Mouse (Mus musculus) Patski (cell line): ENCODE measurements around the gene Nfe2l2. TPM values are rescaled to one million over a fixed set of nuclear protein-coding genes. Genes with fewer than 3 reads are reported as not detected.

Experiments used
- ATAC-seq: fragments of 100-300 bp; one replicate; pipeline ENCODE4 v1.8.0; 2021
- CTCF ChIA-PET: fragments of 350-600 bp; sonication (Branson Sonifier 250); formaldehyde crosslinking; loops from one replicate; lab custom pipeline; 2022; ENCODE audit warnings: inconsistent platforms; lab: Charles Lee
- POLR2A ChIA-PET: fragments of 350-600 bp; sonication (Branson Sonifier 250); formaldehyde crosslinking; loops from one replicate; lab custom pipeline; 2022; ENCODE audit warnings: antibody characterized with exemption, inconsistent platforms; lab: Charles Lee
- DNase-seq: peaks from one replicate; pipeline ENCODE4 v3.0.0-alpha.2; 2011; ENCODE audit warnings: low read depth, low spot score
- H3K27me3 ChIP-seq: fragments of 371-371 bp; one replicate; pipeline ENCODE4 v1.5.1; 2021
- CTCF ChIP-seq: fragments of 100-300 bp; IDR thresholded peaks from one replicate; pipeline ENCODE4 v1.5.1; 2021
- in situ Hi-C: fragments of 300-500 bp; cut with MboI; formaldehyde crosslinking; loops from 3 replicates; pipeline ENCODE4 v1.11.1; 2018; ENCODE audit warnings: low pct_unique_long_range_greater_than_20kb, mixed read lengths
- polyA plus RNA-seq: library from polyadenylated mRNA; unstranded; gene quantifications from one replicate; pipeline ENCODE4 v1.2.3, GENCODE M21; 2021

Nfe2l2 gene
- polyA plus RNA-seq, 1 experiment from 2014 or later = 87.3 TPM

DNA sequence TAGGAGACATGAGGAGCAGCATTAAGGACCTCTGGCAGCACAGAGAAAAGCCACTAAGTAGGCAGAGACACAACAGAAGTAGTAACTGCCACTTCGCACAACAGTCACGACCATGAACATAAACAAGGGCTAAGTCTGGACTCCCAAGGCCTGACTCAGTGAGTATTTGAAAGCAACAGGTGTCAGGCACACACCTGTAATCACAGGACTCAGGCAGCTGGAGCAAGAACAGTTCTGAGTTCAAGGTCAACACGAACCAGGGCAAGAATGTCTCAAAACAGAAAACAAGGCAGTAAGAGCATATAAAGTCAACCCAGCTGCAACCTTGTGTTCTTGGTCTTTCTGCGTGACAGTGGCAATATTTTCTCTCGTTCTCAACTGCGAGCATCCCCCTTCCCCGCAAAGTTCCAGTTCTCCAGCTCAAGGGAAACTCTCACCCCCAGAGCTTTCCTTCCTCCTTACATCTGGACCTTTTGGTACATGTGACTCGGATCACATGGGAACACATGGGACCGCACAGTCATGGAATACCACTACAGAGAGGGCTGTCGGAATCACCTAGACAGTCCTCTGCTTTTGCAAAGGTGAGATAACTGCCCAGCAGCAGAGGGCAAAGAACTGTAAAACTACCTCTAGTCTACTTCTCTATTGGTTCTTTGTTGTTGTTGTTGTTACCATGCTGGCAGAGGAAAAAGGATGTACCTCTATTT lies 17.2 kb downstream of the Nfe2l2 start:
- ChIA-PET CTCF (no interaction called here), POLR2A (interaction anchor here (0.6 to 1.1 kb wide), 2 partner anchors 17 to 86 kb away, joined by 4 to 5 read pairs; partner anchors contain the start of gene Nfe2l2)
- ATAC-seq (no peak), DNase-seq (no peak)
- TF ChIP-seq CTCF = no peak
- in situ Hi-C loops = no loop called here
- H3K27me3 ChIP-seq = no peaks in the 10 kb centered on the region

DNA sequence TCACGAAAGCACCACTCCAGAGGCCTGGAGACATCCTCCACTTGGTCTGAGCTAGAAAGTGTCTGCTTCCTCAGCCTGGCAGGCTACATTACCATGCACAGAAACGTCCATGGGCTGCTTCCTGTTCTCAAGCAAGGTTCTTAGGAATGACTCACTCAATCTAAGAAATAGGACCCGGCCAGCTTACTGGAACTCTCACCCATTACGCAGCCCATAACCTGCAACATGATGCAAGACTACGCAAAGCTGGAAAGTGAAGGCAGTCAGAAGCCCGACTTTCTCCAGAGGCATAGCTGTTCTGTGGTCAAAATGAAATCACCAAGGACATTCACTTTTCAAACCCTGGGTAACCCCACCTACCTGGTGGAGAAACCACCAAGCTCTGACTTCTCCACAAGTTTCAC lies 19.0 kb downstream of the Nfe2l2 start:
- ChIA-PET CTCF (no interaction called here), POLR2A (interaction anchor here (0.6 kb wide), 1 partner anchor 25 kb away, joined by 3 read pairs; no protein-coding TSS in a partner anchor)
- no peaks in the 10 kb centered on the region for H3K27me3 ChIP-seq
- ATAC-seq (peak; percentile 89), DNase-seq (peak; percentile 73)
- no peak for TF ChIP-seq CTCF
- in situ Hi-C loops = no loop called here

DNA sequence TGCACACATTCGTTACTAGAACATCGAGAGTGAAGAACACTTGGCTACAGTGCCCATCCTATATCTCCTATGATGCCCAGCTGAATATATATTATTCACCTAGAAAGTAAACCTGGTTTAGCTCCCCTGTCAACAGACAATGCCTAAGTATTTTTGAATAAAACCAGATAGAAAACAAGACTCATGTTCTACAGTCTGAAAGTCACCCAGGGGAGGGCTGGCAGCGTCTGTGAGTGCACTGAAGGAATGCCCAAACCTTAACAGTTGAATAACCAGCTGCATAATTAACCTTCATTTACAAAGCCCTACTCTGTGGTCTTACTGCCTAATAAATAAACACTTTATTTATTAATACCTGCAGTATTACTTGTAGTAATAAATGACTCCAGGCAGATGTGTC lies 19.9 kb downstream of the Nfe2l2 start:
- DNase-seq (no peak), ATAC-seq (no peak)
- ChIA-PET CTCF (interaction anchor here (1.1 to 1.6 kb wide), 4 partner anchors 9 to 24 kb away, joined by 3 to 4 read pairs (median 3); no protein-coding TSS in a partner anchor), POLR2A (interaction anchor here (1.4 to 1.8 kb wide), 2 partner anchors 11 to 19 kb away, joined by 3 to 8 read pairs; partner anchors contain the start of gene Nfe2l2)
- no peaks in the 10 kb centered on the region for H3K27me3 ChIP-seq
- TF ChIP-seq CTCF = no peak
- in situ Hi-C loops = no loop called here

DNA sequence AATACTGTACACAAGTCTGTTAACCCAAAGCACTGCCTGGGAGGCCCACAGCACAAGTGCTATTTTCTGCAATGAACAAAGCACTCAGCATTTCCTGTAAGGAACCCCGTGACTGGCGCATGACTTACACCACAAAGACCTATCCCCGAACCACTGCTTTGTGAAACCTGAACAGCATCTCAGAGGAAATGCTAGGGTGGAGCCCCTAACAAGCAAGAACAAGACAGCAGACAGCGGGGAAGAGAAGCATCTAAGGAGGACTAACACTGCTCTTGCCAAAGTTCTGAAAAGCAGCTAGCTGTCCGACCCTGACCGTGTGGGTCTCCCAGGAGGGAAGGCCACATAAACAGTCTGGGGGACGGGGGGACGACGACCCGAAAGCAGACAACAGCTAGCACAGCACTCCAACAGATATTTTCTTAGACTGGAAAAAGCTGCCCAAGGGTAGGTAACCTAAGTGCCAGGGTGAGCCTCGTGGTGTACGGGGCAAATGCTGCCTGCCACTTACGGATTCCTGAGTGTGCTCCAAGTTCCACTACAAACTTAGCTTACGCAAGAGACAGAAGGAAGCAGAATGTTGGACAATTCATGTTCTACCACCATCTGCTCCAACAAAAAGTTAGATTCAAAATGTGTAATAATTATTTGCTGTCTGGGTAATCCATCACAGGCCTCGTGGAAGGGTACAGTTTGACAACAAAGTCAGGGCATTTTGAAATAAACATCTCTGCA lies 21.3 kb downstream of the Nfe2l2 start:
- TF ChIP-seq CTCF = no peak
- ChIA-PET POLR2A (interaction anchor here (1.4 to 1.8 kb wide), 2 partner anchors 10 to 21 kb away, joined by 3 to 8 read pairs; partner anchors contain the start of gene Nfe2l2), CTCF (interaction anchor here (1.2 to 1.6 kb wide), 2 partner anchors 18 to 19 kb away, joined by 3 read pairs; no protein-coding TSS in a partner anchor)
- in situ Hi-C loops = no loop called here
- peak; percentile 19 for ATAC-seq
- H3K27me3 ChIP-seq = no peaks in the 10 kb centered on the region
- DNase-seq = no peak

DNA sequence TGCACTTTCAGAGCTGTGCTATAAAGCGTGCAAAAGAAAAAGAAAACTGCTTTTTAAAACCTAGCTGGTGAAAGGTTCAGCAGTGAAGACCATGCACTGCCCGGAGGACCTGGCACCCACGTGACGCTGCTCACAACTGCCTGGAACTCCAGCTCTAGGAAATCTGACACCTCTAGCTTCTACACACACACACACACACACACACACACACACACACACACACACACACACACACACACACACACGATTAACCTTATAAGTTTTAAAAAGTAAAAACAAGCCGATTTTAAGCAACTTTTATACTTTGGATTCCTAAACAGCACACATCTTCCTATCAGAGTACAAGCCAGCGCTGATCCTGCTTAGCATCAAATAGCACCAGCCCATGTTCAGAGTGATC lies 23.0 kb downstream of the Nfe2l2 start:
- in situ Hi-C loops = no loop called here
- ChIA-PET POLR2A (no interaction called here), CTCF (no interaction called here)
- DNase-seq (no peak), ATAC-seq (no peak)
- TF ChIP-seq CTCF = no peak
- no peaks in the 10 kb centered on the region for H3K27me3 ChIP-seq

DNA sequence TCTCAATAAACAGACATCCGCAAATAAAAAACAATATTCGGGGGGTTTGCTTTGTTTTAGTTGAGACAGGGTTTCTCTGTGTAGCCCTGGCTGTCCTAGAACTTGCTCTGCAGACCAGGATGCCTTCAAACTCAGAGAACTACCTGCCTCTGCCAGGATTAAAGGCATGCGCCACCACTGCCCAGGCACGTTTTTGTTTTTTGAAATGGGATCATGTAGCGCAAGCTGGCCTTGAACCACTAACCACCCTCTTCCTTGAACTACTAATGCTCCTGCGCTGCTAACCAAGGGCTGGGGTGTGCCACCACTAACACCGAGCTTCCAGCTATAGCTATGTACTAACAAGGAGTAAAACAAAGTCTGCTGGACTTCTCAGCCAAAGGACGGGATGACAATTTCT lies 24.5 kb downstream of the Nfe2l2 start:
- DNase-seq = no peak
- in situ Hi-C loops = loop anchor here (5.0 kb wide), 1 partner anchor 102 kb away; no protein-coding TSS in a partner anchor
- no peak for TF ChIP-seq CTCF
- ChIA-PET POLR2A (no interaction called here), CTCF (no interaction called here)
- no peaks in the 10 kb centered on the region for H3K27me3 ChIP-seq
- ATAC-seq = no peak

DNA sequence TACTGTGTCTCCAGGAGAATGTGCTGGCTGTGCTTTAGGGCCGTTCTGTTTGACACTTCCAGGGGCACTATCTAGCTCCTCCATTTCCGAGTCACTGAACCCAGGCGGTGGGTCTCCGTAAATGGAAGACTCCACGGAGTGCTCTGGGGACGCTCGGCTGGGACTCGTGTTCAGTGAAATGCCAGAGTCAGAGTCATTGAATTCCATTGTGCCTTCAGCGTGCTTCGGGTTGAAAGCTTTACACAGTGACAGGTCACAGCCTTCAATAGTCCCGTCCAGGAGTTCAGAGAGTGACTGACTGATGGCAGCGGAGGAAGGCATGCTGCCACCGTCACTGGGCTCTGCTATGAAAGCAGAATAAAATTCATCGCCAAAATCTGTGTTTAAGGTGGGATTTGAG lies 27.9 kb downstream of the Nfe2l2 start:
- in situ Hi-C loops = loop anchor here (5.0 kb wide), 1 partner anchor 106 kb away; no protein-coding TSS in a partner anchor
- ATAC-seq (no peak), DNase-seq (no peak)
- no peaks in the 10 kb centered on the region for H3K27me3 ChIP-seq
- CTCF ChIA-PET = interaction anchor here (1.0 to 1.1 kb wide), 2 partner anchors 22 to 26 kb away, joined by 3 to 4 read pairs; no protein-coding TSS in a partner anchor
- POLR2A ChIA-PET = interaction anchor here (0.9 kb wide), 1 partner anchor 25 kb away, joined by 3 read pairs; no protein-coding TSS in a partner anchor
- TF ChIP-seq CTCF = no peak

DNA sequence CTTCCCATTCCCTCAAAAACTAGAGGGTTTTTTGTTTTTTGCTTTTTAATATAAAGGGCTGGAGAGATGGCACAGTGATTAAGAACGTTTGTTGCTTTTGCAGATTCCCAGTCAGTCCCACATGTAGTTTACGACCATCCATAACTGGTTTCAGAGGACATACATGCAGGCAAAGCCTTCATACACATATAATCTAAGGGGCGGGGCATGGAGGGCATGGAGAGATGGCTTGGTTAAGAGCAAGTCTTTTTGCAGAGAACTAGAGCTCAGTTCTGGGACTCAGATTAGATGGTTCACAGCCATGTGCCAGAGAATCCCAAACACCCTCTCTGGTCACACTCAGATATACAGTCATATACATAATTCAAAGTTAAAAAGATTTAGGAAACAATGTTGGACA lies 31.9 kb downstream of the Nfe2l2 start:
- in situ Hi-C loops = no loop called here
- DNase-seq (no peak), ATAC-seq (no peak)
- CTCF ChIA-PET = interaction anchor here (0.9 to 1.4 kb wide), 3 partner anchors 49 to 94 kb away, joined by 3 read pairs; no protein-coding TSS in a partner anchor
- TF ChIP-seq CTCF = no peak
- H3K27me3 ChIP-seq = no peaks in the 10 kb centered on the region
- POLR2A ChIA-PET = interaction anchor here (1.1 to 1.5 kb wide), 2 partner anchors 11 to 61 kb away, joined by 3 to 4 read pairs; no protein-coding TSS in a partner anchor

DNA sequence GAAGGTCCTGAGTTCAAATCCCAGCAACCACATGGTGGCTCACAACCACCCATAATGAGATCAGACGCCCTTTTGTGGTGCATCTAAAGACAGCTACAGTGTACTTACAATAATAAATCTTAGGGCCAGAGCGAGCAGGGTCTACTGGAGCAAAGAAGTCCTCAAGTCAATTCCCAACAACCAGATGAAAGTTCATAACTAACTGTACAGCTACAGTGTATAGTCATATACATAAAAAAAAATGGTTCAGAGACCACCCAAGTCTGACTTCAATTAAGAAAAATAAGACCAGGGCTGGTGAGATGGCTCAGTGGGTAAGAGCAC lies 33.1 kb downstream of the Nfe2l2 start:
- in situ Hi-C loops = no loop called here
- TF ChIP-seq CTCF = peak; percentile 14
- DNase-seq (no peak), ATAC-seq (no peak)
- ChIA-PET CTCF (interaction anchor here (1.7 kb wide), 1 partner anchor 10 kb away, joined by 4 read pairs; no protein-coding TSS in a partner anchor), POLR2A (interaction anchor here (0.6 kb wide), 1 partner anchor 293 kb away, joined by 3 read pairs; no protein-coding TSS in a partner anchor)
- no peaks in the 10 kb centered on the region for H3K27me3 ChIP-seq
